Mouse (Mus musculus) frontal cortex, adult (tissue): ENCODE results near the gene Tmem132d.

Source experiments
- ATAC-seq: cut with Nextera tagmentation; 2 replicates; pipeline ENCODE4 v1.9.2; 2017; ENCODE audit warnings: mild to moderate bottlenecking, moderate library complexity, mixed read lengths; ENCODE audit not compliant: low TSS enrichment

Gene Tmem132d

DNA sequence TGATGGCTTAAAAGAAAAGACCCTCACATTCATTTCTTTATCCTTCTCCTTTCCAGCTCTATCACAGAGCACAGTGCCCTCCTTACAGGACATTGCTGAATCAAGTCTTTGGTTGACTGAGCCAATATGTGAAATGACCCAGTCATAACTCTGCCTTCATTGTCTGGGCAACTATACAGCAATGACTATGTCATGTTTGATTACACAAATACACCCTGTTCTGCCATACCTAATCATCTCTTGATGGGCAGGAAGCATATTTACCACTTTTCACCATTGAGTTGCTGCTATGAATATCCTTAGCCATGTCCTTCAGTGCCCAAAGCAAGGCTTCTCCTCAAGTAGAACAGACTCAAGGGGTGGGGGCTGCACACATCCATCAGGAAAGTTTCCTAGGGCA, 214.6 kb downstream of the Tmem132d start:
- no peak for ATAC-seq

DNA sequence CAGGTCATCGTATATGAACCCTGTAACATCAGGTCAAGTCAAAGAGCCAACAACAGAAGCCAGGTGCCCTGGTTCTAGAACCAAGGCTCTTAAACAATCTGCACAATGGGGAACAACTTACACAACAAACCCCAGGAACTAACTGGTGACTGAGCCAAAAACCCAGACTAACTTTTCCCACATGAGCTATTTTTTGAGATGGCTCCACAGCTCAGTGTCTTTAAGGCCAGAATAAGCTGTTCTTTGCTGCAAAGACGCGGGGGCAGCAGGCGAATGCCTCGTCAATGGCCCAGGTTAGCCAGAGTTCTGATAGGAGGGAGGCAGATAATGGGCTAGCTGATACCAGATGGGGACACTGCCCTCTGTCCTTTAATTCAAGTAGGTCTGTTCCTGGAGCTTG, 221.8 kb downstream of the Tmem132d start:
- ATAC-seq = peak; percentile 64; the same call in 1 of the 2 replicates

DNA sequence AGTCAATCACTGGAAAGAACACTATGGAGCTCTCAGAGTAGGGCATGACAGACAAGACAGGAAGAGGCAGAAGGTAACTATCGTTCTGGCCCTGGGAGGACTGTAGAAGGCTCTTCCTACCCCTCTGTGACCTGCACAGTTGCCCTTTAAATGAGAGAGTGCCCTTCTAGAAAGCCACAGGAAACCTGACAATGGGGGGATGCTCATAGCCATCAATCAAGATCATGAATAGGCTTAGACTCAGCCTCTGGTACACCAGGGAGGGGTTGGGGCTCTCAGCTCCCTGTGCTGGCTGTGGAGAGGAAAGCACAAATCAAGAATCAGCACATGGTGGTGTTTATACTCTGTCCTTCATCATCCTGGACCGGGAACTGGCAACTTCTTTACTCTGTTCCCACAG, 227.2 kb downstream of the Tmem132d start:
- ATAC-seq = 0 out of 2 replicates have a peak, but pooled peaks have one; percentile 5

DNA sequence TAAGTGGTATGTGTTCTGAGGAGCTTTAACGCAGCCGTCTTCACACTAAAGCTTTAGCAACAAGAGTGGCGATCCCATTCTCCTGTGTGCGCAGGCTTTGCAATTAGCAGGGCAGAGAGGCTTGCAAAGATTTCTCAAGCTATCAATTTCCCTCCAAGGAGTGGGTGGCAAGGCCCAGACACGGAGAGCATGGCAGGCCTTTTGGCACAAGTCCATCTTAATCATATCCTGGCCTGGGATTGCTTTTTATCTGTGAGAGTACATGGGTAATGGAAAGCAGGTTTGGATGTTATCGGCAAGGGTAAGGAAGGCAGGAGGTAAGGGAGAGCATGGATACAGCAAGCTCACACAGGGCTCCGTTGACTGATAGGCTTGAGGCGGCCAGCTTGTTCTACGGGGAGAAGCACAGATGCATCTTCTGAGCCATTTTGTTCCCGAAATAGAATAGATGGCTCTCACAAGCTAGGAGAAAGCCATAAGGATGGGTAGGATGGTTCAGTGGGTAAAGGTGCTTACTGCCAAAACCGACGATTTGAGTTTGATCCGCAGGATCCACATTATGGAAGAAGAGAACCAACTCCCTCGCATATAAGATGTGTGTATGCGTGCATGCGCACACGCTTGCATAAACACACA, 228.1 kb downstream of the Tmem132d start:
- peak; percentile 62 for ATAC-seq

DNA sequence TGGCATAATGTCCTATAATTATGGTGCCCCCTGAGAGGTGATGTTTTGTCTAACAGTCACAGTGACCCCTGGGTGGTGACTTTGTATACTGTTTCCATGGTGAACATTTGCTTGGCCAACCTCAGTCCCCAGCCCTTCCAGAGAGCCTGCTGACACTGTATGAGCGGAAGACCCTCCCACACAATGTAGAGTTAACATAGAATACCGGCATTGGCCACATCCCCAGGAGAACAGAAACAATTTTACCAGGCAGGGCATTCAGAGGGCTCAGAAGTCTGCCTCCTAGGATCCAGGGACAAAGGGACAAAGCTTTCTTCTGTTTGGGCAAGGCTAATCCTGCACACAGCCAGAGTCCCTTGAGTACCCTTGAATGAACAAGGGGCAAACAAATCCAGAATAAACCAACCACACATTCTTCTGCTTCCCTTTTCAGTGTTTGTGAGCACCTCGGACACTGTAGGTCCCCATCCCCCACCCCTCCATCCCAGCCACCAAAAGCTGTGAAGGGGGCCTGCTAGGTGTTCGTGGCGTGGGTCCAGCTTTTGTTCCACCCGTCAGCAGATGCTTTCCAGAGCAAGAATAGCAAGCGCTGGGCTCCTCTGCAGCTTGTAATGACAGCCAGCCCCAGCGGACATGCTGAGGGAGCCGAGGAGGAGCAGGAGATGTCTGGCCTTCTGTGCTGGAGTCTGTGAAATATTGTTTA, 228.8 kb downstream of the Tmem132d start:
- ATAC-seq = peak; percentile 56; the same call in 1 of the 2 replicates

DNA sequence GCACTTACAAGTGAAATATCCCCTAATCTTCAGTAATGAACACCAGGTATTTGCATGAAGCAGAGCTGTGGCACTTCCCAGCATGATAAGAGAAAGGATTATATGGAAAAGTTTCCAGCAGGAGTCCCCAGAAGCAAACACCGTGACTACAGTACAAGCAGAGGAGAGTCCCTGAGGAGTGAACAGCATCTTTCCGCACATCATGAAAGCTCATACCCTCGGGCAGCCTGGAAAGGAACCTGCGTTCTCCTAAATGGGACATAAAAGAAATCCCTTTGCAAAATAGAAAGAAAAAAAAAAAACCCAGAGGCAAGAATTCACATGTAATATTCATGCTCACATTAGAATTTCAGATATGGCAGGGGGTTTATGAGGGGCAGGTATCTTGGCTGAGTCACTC, 238.8 kb downstream of the Tmem132d start:
- ATAC-seq = no peak

DNA sequence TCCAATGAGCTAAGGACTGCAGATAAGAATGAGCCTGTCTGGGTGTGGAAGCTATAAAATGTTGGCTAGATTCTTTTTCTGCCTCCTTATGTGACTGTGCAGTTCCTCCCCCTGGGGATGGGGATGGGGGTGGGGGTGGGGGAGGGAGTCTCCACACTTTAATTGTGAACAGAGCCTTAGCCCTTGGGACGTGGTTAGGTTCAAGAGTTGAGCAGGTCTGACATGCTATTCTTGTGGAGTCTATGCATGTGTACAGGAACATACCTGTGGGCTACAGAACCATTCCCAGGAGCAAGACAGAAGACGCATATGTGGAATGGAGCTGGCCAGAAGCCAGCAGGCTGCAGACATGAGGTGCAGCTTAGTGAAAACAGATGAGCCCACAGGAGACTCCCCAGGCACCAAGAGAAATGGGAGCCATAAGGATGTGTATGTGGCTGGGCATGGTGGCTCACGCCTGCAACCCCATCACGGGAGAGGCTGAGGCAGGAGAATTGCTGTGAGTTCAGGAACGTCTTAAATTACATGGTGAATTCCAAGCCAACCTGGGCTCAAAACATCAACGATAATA, 240.3 kb downstream of the Tmem132d start:
- no peak for ATAC-seq

DNA sequence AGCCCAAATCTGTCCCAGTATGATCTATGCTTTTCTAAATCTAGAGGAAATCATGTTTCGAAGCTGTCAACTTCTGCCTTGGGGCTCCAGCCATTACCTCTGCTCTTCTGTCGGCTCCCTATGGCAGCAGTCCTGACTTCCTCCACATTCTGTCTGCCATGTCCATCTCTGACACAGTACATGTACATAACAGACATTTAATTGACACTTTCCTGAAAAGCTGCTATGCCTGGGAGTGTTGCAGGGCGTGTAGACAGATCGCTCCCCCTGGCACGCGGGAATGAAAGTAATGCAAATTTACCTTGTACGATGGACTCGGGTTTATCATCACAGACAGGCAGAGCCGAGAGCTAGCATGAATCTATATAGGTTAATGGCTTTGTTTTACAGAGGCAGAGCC, 241.2 kb downstream of the Tmem132d start:
- ATAC-seq = peak; percentile 47

DNA sequence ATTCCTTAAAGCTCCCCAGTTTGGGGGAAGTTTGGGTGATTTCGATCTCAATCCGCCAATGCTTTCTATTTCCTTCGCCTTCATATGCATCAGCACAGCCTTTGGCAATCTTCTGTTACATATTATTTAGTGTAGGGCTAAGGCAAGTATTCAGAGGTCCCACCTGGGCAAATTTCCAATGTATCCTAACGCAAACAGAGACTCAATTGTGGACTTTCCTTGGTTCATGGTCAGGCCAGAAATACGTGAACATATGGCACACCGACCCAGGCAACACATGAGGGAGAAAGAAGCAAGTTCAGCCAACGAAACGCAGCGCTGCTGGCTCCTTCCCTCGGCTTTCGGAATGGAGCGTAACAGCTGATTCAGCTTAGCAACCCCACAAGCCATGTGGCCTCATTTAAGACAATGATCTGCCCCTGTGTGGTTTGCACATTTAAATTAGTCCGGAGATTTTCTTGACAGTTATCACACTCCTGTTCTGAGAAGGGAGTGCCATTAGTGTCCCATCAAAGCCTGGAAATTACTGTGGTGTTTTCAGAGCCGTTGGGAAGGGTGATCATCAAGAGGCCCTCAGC, 242.5 kb downstream of the Tmem132d start:
- no peak for ATAC-seq

DNA sequence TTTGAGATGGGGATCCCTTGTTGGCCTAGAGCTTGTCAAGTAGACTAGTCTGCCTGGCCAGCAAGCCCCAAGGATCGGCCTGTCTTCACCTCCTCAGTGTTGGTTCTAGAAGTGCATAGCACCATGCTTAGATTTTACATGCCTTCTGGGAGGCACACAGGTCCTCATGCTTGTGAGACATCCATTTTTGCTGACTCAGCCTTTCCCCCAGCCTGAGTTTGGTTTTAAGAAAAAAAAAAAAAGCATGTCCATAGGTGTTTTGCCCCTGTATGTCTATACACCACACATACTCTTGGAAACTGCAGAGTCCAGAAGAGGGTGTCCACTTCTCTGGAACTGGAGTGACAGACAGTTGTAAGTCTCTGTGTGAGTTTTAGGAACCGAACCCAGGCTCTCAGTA, 256.6 kb downstream of the Tmem132d start:
- ATAC-seq = no peak

DNA sequence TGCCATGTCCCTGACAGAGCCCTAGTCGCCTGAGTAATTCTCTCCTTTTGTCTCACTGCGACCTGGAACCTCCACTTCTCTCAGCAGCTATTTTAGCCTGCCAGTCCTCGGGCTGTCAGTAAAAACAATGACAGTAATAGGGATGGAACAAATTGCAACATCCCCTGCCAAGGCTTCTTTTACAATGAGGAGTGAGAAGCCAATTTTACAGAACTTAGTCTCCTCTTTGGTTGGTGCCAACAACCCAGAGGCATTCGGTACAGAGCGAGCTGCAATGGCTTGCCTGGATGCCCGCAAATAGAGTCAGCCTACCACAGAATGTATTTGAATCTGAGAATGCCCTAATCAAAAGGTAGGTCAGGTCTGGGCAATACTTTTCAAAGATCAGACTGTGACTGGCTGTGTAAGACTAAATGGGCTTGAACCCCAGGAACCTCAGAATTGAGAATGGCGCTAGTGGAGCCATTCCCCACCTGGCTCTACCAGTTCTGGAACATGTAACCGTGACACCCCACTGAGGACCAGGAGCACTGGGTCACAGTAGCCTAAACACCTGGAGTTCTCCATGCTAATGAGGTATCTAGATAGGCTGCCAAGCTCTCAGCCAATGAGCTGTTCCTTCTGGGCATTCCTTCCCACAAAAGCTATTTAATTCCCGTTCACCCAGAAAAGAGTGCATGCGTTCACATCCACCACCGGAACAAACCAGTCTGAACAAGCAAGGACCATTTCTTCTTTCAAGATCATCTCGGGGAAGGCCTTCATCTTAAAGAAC, 273.8 kb downstream of the Tmem132d start:
- ATAC-seq = peak; percentile 78

DNA sequence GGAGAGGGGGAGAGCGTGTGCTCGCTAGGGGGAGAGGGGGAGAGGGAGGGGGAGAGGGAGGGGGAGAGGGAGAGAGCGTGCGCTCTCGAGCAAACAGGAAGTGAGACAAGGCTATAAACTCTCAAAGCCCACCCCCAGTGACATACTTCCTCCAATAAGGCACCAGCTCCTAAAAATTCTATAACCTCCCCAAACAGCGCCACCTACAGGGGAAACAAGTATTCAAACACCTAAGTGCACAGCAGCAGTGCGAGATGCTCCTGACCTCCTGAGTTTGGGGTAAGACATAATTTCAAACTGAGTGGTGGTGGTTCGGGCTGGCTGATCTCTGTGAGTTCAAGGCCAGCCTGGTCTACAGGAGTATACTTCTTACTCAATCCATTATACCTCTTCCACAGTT, 281.4 kb downstream of the Tmem132d start:
- ATAC-seq = no peak

DNA sequence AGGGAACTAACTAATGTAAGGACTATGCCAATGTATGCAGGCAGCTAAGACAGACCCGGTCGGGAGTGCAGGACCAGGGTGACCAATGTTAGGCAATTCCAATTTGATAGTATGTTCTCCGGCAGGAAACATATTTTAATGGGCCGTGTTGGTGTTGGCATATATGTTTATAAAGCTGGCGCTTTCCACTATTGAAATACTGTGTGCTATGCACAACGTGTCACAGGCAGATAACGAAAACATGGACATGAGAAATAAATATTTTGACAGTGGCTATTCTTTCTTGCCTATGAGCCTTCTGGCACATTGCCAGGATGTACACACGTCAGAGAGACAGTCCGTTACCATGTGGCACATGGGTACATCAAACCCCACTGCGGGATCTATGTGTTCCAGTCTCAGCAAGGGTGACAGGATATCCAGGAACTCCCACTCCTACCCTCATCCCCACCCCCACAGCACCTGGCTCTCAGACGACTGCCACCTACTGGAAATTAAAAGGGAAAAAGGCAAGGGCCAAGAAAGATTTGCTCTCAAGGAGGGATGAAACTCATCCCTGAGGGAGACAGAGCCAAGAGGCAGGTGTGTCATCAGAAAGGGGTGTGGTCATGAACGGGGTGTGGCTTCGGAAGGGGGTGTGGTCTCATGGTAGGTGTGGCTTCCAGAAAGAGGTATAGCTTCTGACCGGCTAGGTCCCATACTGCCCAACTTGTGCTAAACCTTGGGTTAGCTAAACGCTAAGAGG, 285.8 kb downstream of the Tmem132d start:
- no peak for ATAC-seq

DNA sequence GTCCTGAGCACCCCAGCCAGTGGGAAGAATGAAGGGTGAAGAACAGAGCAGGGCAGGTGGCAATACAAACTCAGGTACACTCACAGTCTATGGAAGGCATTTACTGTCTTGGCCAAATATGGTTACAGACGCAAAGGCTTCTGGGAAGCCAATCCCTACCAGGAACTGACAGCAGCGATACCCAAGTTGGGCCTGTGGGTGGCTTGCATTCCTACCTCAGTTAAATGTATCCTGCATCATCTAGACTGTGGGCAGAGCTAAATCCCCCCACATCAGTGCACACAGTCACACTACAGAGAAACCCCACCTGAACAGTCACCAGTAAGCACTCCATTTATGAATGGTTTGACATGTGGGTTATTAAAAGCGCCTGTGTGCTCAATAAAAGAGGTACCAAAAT, 288.1 kb downstream of the Tmem132d start:
- peak; percentile 71; the same call in 1 of the 2 replicates for ATAC-seq

DNA sequence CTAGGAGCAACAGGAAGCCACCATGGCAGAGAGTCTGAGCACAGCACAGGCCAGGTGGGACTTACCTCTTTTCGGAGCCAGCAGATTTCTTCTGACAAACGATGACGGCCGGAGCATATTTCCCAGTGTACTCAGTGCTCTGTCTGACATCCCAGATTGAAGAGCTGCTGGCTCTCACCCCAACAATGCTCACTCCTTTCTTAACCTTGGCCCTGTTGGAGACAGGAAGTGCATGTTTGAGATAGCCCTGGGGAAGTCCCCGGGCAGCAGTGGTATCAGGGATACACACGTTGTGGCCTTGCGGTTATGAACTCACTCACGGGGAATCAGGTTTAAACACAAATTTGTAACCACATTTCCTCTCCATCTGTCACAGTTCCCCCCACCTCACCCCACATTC, 296.1 kb downstream of the Tmem132d start:
- no peak for ATAC-seq

DNA sequence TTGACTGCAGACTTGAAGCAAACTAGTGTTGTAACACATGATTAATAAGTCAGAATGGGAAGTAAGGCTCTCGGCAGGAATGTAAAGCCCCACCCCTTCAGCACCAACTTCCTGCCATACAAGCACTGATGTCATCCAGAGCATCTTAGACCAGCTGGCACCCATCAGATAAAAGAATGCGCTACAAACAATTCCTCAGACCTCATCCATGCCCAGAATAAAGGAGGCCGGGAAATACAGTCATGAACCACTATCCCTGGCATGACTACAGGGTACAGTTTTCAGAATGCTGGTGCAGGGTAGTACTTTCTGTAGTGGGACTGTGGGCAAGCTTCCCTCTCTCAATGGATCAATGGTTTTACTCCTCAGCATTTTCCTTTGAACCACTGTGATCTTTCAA, 310.2 kb downstream of the Tmem132d start:
- no peak for ATAC-seq

DNA sequence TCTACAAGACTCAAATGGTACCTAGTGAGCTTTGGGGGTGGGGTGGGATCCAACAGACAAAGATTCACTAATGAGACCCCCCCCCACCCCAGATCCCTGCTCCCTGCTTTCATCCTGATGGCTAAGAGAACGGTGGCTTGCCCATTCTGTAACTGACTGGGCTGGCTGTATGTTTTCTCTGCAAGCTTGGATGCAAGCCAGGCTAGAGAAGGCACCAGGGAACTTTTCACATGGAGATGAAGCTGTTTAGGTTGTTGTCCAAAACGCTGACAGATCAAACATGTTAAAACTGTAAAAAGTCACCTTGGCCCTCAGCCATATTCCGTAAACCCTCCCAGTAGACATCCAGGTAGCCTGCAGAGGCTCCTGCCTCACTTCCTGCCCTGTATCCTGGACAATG, 313.7 kb downstream of the Tmem132d start:
- no peak for ATAC-seq

DNA sequence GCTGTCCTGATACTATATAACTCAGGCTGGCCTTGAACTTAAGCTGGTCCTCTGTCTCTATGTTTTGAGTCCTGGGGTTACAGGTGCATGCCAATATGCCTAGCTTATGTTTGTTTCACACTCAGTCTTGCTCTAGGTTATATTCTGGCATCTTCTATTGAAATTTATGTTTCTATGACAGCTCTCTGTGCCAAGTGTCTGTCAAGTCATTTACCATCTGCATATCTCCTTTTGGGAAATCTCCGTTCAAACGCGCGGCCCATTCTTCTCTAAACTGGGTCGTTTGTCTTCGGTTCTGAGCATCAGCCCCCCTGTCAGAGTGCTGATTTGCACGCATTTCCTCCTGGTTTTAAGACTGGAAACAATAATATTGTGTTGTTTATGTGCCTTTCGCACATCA, 319.8 kb downstream of the Tmem132d start:
- ATAC-seq = no peak

DNA sequence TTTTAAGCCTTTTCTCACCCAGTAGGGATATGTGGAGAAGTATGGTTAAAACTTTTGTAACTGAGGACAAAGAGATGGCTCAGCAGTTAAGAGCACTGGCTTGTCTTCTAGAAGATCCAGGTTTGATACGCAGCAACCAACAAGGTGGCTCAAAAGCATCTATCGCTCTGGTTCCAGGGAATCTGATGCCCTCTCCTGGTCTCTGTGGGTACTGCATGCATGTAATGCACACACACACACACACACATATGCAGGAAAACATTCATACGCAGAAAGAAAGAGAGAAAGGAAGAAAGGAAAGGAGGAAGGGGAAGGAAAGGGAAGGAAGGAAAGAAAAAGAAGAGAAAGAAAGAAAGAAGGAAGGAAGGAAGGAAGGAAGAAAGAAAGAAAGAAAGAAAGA, 320.4 kb downstream of the Tmem132d start:
- no peak for ATAC-seq

DNA sequence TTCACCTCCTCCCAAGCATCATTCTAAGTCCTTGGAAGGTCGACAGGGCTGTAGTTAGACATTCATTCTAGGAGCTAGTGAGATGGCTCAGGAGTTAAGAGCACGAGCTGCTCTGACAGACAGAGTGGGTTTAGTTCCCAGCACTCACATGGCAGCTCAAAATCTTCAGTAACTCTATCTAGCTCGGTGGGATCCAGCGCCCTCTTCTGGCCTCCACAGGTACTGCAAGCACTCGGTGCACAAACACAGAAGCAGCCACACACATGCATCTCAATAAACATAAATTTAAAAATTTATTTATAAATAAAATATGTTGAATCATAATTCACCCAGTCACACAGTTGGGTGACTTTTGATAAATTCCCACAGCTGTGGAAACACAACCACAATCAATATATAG, 321.2 kb downstream of the Tmem132d start:
- ATAC-seq = no peak

DNA sequence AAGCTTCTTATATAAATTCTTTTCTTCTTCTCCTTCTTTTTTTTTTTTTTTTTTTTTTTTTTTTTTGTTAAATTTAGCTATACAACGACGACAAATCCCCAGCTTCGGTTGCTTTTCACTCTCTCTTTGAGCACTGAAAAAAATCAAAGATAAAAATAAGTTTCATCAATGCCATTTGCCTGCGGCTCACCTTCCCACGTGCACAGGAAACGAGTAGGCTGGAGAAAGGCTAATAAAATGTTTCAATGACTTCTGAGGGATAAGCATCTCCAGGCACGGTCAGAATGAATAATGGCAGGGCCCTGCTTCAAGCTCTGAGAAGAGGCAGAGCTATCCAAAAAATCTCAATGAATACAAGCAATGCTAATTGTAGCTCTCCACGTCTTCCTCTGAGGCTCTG, 330.3 kb downstream of the Tmem132d start:
- 0 out of 2 replicates have a peak, but pooled peaks have one; percentile 34 for ATAC-seq
